Comparison of ENCODE assay signal across 24 mouse cellular contexts in genomic region chr8:91249758-91250466, GRCm38 (mm10). TPM values are rescaled to one million over a fixed set of nuclear protein-coding genes. Genes with fewer than 3 reads are reported as not detected.
DNase-seq lines count a peak whose midpoint lies in the region; ATAC-seq and TF ChIP-seq lines count a peak whose summit lies in the region.
"Had no signal": no experiment of that assay in that cellular context is flagged by ENCODE, and none has a peak within 500 bp of the region (broad histone marks: within the 10 kb centered on the region; RNA-seq: fewer than 3 reads in every experiment).

No protein-coding gene starts in this region.

- WGBS in midbrain, embryonic 11.5 days = 97% methylated on average over 9 of the region's 9 CpGs
- 94% methylated on average over 9 of the region's 9 CpGs for WGBS in midbrain, postnatal 0 days

- no peaks in the 10 kb centered on the region for H3K27me3 ChIP-seq in midbrain, embryonic 11.5 days (ENCODE audit: control insufficient read depth, insufficient read depth, low read length)
- no peaks in the 10 kb centered on the region for H3K27me3 ChIP-seq in midbrain, postnatal 0 days (ENCODE audit: insufficient read depth, low read length)
- H3K27me3 ChIP-seq: forebrain, embryonic 15.5 days; heart, embryonic 12.5 days; intestine, embryonic 15.5 days; limb, embryonic 12.5 days had no signal

- H3K36me3 ChIP-seq in midbrain, embryonic 11.5 days (ENCODE audit: control insufficient read depth, insufficient read depth, low read length) = no peaks in the 10 kb centered on the region
- no peaks in the 10 kb centered on the region for H3K36me3 ChIP-seq in midbrain, postnatal 0 days (ENCODE audit: insufficient read depth, low read length)
- H3K36me3 ChIP-seq: intestine, embryonic 15.5 days had no signal

- no peak overlapping the region for H3K4me2 ChIP-seq in midbrain, embryonic 11.5 days
- H3K4me2 ChIP-seq in midbrain, postnatal 0 days (ENCODE audit: low read depth, low read length, poor library complexity, severe bottlenecking) = no peak overlapping the region
- H3K4me2 ChIP-seq: forebrain, embryonic 15.5 days; heart, embryonic 12.5 days; intestine, embryonic 15.5 days; limb, embryonic 12.5 days; liver, embryonic 11.5 days had no signal

- no peaks in the 10 kb centered on the region for H3K9me3 ChIP-seq in midbrain, embryonic 11.5 days (ENCODE audit: control insufficient read depth, low read length)
- H3K9me3 ChIP-seq in midbrain, postnatal 0 days (ENCODE audit: low read length) = no peaks in the 10 kb centered on the region
- H3K9me3 ChIP-seq: forebrain, embryonic 15.5 days; heart, embryonic 12.5 days; hindbrain, embryonic 10.5 days; intestine, embryonic 15.5 days; limb, embryonic 12.5 days had no signal

- no peaks in the 10 kb centered on the region for H3K4me1 ChIP-seq in midbrain, embryonic 11.5 days (ENCODE audit: control insufficient read depth, insufficient read depth, low read length)
- no peaks in the 10 kb centered on the region for H3K4me1 ChIP-seq in midbrain, postnatal 0 days (ENCODE audit: insufficient read depth, low read length)
- H3K4me1 ChIP-seq: forebrain, embryonic 15.5 days; heart, embryonic 12.5 days; intestine, embryonic 15.5 days; limb, embryonic 12.5 days had no signal

- no peak for TF ChIP-seq POLR2A in brain, embryonic 14.5 days (IDR thresholded peaks at IDR 0.05; ENCODE audit: borderline replicate concordance, extremely low read depth, insufficient read depth, insufficient read length, poor library complexity, severe bottlenecking)

- ATAC-seq in midbrain, embryonic 11.5 days (ENCODE audit: low FRiP score) = no peak
- no peak for ATAC-seq in midbrain, postnatal 0 days (ENCODE audit: low FRiP score)
- no peak for ATAC-seq in granulocyte monocyte progenitor cell, adult 5-6 weeks (replicated peaks; ENCODE audit: poor library complexity, severe bottlenecking)
- ATAC-seq in CD4-positive, CD25-positive, alpha-beta regulatory T cell, adult 4 months = no peak
- ATAC-seq: forebrain, embryonic 15.5 days; hindbrain, embryonic 16.5 days; intestine, embryonic 15.5 days; liver, postnatal 0 days; midbrain, embryonic 16.5 days had no signal

- no peak overlapping the region for H3K4me3 ChIP-seq in midbrain, embryonic 11.5 days (ENCODE audit: low read depth, low read length)
- H3K4me3 ChIP-seq in midbrain, postnatal 0 days (ENCODE audit: low read depth, low read length) = no peak overlapping the region
- H3K4me3 ChIP-seq: forebrain, embryonic 15.5 days; heart, embryonic 12.5 days; hindbrain, embryonic 10.5 days; intestine, embryonic 15.5 days; limb, embryonic 12.5 days had no signal

- no peak overlapping the region for H3K27ac ChIP-seq in midbrain, embryonic 11.5 days (ENCODE audit: low read depth, low read length)
- no peak overlapping the region for H3K27ac ChIP-seq in midbrain, postnatal 0 days (ENCODE audit: low read depth, low read length)
- H3K27ac ChIP-seq: forebrain, embryonic 15.5 days; hindbrain, embryonic 10.5 days; intestine, embryonic 15.5 days; limb, embryonic 12.5 days had no signal

- no peak for TF ChIP-seq CTCF in midbrain, postnatal 0 days (IDR thresholded peaks at IDR 0.05)
- TF ChIP-seq CTCF in brain, embryonic 14.5 days (IDR thresholded peaks at IDR 0.05; ENCODE audit: borderline replicate concordance, extremely low read depth, insufficient read depth, insufficient read length) = no peak

- peak; percentile 45 for DNase-seq in midbrain, embryonic 11.5 days (ENCODE audit: low spot score, missing footprints)
- DNase-seq in midbrain, postnatal 0 days (ENCODE audit: low spot score) = no peak
- DNase-seq in brain, embryonic 14.5 days (ENCODE audit: low read depth) = peak; percentile 53
- peak; percentile 20 to 32 for DNase-seq in thymus, postnatal 10 days (ENCODE audit: low spot score in 2 of 2)
- no peak for DNase-seq in lung, adult 18-20 months
- DNase-seq: adrenal gland, postnatal 14 days; cerebellum, adult 9-10 months; embryo, embryonic 11 days; heart, adult 18-20 months; heart, postnatal 10 days; kidney, adult 9 months; kidney, postnatal 14 days; liver, postnatal 0 days; right cerebral cortex, adult 18-20 months had no signal

- H3K9ac ChIP-seq in midbrain, embryonic 11.5 days (ENCODE audit: low read length) = no peak overlapping the region
- H3K9ac ChIP-seq in midbrain, postnatal 0 days (replicated peaks; ENCODE audit: low read length, poor library complexity, severe bottlenecking) = no peak overlapping the region
- H3K9ac ChIP-seq: forebrain, embryonic 15.5 days; heart, embryonic 12.5 days; intestine, embryonic 15.5 days; limb, embryonic 12.5 days; liver, postnatal 0 days had no signal

RNA-seq across cellular contexts. Expression of gene Aktip, which starts 50.1 kb away (rescaled TPM):
- 94.6 and 96.4 TPM in 2 replicates for polyA plus RNA-seq in midbrain, embryonic 11.5 days (2014; fragmentation: Nextera tagmentation; extraction: Ambion mirVana)
- 133 and 163 TPM in 2 replicates for total RNA-seq in midbrain, postnatal 0 days (2014; rRNA removed)
- polyA plus RNA-seq in midbrain, postnatal 0 days (2015; fragmentation: Nextera tagmentation; extraction: Ambion mirVana) = 133 and 134 TPM in 2 replicates
- polyA plus RNA-seq in brain, embryonic 14.5 days (2012; rRNA removed) = 72.0 and 78.0 TPM in 2 replicates
- 7.7 and 10.4 TPM in 2 replicates for total RNA-seq in granulocyte monocyte progenitor cell, adult 5-6 weeks (2014; fragmentation: Nextera tagmentation)
- total RNA-seq in granulocyte monocyte progenitor cell, adult 5-6 weeks (2017) = 10.3 and 10.7 TPM in 2 replicates
- polyA plus RNA-seq in CD4-positive, CD25-positive, alpha-beta regulatory T cell, adult 4 months (2017; shearing (Covaris generic)) = 10 to 100 TPM; 31.2 to 37.6 TPM

Comparison
In these comparisons a context has a peak if more than half of its experiments do, and no peak if none do; other contexts are left out.
1. DNase-seq: peak in midbrain, embryonic 11.5 days (single experiment), brain, embryonic 14.5 days (single experiment) and thymus, postnatal 10 days (2 of 2); none in midbrain, postnatal 0 days (single experiment) and lung, adult 18-20 months (0 of 2).